Mouse (Mus musculus) hindbrain, embryonic 15.5 days (tissue): Measurements from ENCODE around the gene Gm9922. TPM values are rescaled to one million over a fixed set of nuclear protein-coding genes. Genes with fewer than 3 reads are reported as not detected.
A peak's percentile ranks its signal among the peaks of the same experiment; 100 is the strongest.

Source experiments
- ATAC-seq: fragments of 200-750 bp; cut with Nextera tagmentation; 2 replicates; pipeline ENCODE4 v1.8.0; 2017; ENCODE audit warnings: low read depth, moderate number of reproducible peaks, moderate TSS enrichment; ENCODE audit not compliant: low FRiP score
- H3K27ac ChIP-seq: fragments of 300-500 bp; sonication (generic); replicated peaks from 2 replicates; pipeline ENCODE4 v1.5.1; 2015; ENCODE audit warnings: mild to moderate bottlenecking, inconsistent platforms
- H3K27me3 ChIP-seq: fragments of 300-500 bp; sonication (generic); 2 replicates; pipeline ENCODE4 v1.6.1; 2015; ENCODE audit warnings: control low read depth, inconsistent platforms
- H3K36me3 ChIP-seq: fragments of 300-500 bp; sonication (generic); 2 replicates; pipeline ENCODE4 v1.6.1; 2015; ENCODE audit warnings: control low read depth, inconsistent platforms
- H3K4me1 ChIP-seq: fragments of 300-500 bp; sonication (generic); replicated peaks from 2 replicates; pipeline ENCODE4 v1.6.1; 2015; ENCODE audit warnings: control low read depth, inconsistent platforms
- H3K4me2 ChIP-seq: fragments of 300-500 bp; sonication (generic); 2 replicates; pipeline ENCODE4 v1.6.1; 2015; ENCODE audit warnings: moderate library complexity, mild to moderate bottlenecking, inconsistent platforms
- H3K4me3 ChIP-seq: fragments of 300-500 bp; sonication (generic); 2 replicates; pipeline ENCODE4 v1.5.1; 2015; ENCODE audit warnings: mild to moderate bottlenecking, inconsistent platforms
- H3K9ac ChIP-seq: fragments of 300-500 bp; sonication (generic); 2 replicates; pipeline ENCODE4 v1.6.1; 2015; ENCODE audit warnings: inconsistent platforms
- H3K9me3 ChIP-seq: fragments of 300-500 bp; sonication (generic); 2 replicates; pipeline ENCODE4 v1.6.1; 2016; ENCODE audit warnings: control low read depth, inconsistent platforms
- WGBS: fragments of 180-500 bp; shearing (Covaris S2); methylation state at CpG from one replicate; pipeline ENCODE4 v1.1.7; 2015; 5-methylcytosine and 5-hydroxymethylcytosine counted together
- polyA plus RNA-seq: library from polyadenylated mRNA; unstranded; fragments of >200 nt; fragmentation: Nextera tagmentation; extraction: Ambion mirVana; gene quantifications from 2 replicates; pipeline ENCODE4 v1.2.1, GENCODE M21; 2015

Gene Gm9922
- not detected in 2 replicates for polyA plus RNA-seq

GRCm38 (mm10) chr14:101729237-101729971 lies at the start of gene Gm9922, which contains the start of gene Lmo7:
Gm9922 (minus strand) TSS chr14:101729814.
Lmo7 (plus strand) TSS chr14:101729957.
- H3K4me1 ChIP-seq = peaks cover 24% of the 10 kb centered on the region
- peaks cover 35% of the 10 kb centered on the region for H3K27me3 ChIP-seq
- no peak within 1 kb of the TSS for H3K27ac ChIP-seq
- peak; percentile 81 for ATAC-seq
- peak within 1 kb of the TSS; percentile 53 for H3K4me3 ChIP-seq
- 1% methylated on average over 48 of the region's 51 CpGs for WGBS
- H3K4me2 ChIP-seq = peak within 1 kb of the TSS; percentile 100
- no peaks in the 10 kb centered on the region for H3K36me3 ChIP-seq
- no peaks in the 10 kb centered on the region for H3K9me3 ChIP-seq
- peak within 1 kb of the TSS; percentile 56 for H3K9ac ChIP-seq

- Histone ChIP-seq H3K27me3 (no peaks in the 10 kb centered on the region), H3K9me3 (no peaks in the 10 kb centered on the region), H3K36me3 (no peaks in the 10 kb centered on the region), H3K4me1 (no peaks in the 10 kb centered on the region), H3K4me2 (no peak overlapping the region), H3K9ac (no peak overlapping the region), H3K4me3 (no peak overlapping the region), H3K27ac (no peak overlapping the region)
- 96% methylated on average over 3 of the region's 3 CpGs for WGBS
- ATAC-seq = no peak
Observed at GRCm38 (mm10) chr14:101778426-101778825, 48.8 kb upstream of the Gm9922 start.

- H3K4me1 ChIP-seq = no peaks in the 10 kb centered on the region
- no peaks in the 10 kb centered on the region for H3K9me3 ChIP-seq
- H3K9ac ChIP-seq = no peak overlapping the region
- no peak overlapping the region for H3K4me2 ChIP-seq
- no peak overlapping the region for H3K4me3 ChIP-seq
- no peak for ATAC-seq
- 32% methylated on average over 3 of the region's 3 CpGs for WGBS
- H3K36me3 ChIP-seq = no peaks in the 10 kb centered on the region
- no peaks in the 10 kb centered on the region for H3K27me3 ChIP-seq
- no peak overlapping the region for H3K27ac ChIP-seq
Observed at GRCm38 (mm10) chr14:101777129-101777493, 47.5 kb upstream of the Gm9922 start.

- Histone ChIP-seq H3K36me3 (no peaks in the 10 kb centered on the region), H3K4me1 (no peaks in the 10 kb centered on the region), H3K9me3 (no peaks in the 10 kb centered on the region), H3K4me3 (no peak overlapping the region), H3K27ac (no peak overlapping the region), H3K27me3 (no peaks in the 10 kb centered on the region), H3K4me2 (no peak overlapping the region), H3K9ac (no peak overlapping the region)
- ATAC-seq = no peak
- 13% methylated on average over 4 of the region's 4 CpGs for WGBS
Observed at GRCm38 (mm10) chr14:101776296-101777128, 46.9 kb upstream of the Gm9922 start.

- Histone ChIP-seq H3K9ac (no peak overlapping the region), H3K4me3 (no peak overlapping the region), H3K4me1 (no peaks in the 10 kb centered on the region), H3K9me3 (no peaks in the 10 kb centered on the region), H3K27ac (no peak overlapping the region), H3K36me3 (no peaks in the 10 kb centered on the region), H3K4me2 (no peak overlapping the region), H3K27me3 (no peaks in the 10 kb centered on the region)
- 64% methylated on average over 4 of the region's 4 CpGs for WGBS
- no peak for ATAC-seq
Observed at GRCm38 (mm10) chr14:101774631-101775030, 45.0 kb upstream of the Gm9922 start.

GRCm38 (mm10) chr14:101771756-101772155 lies 42.1 kb upstream of the Gm9922 start:
- H3K9me3 ChIP-seq = no peaks in the 10 kb centered on the region
- H3K36me3 ChIP-seq = no peaks in the 10 kb centered on the region
- H3K4me2 ChIP-seq = no peak overlapping the region
- 98% methylated on average over 6 of the region's 6 CpGs for WGBS
- no peaks in the 10 kb centered on the region for H3K4me1 ChIP-seq
- H3K9ac ChIP-seq = no peak overlapping the region
- H3K27me3 ChIP-seq = no peaks in the 10 kb centered on the region
- no peak for ATAC-seq
- no peak overlapping the region for H3K4me3 ChIP-seq
- no peak overlapping the region for H3K27ac ChIP-seq

- no peak overlapping the region for H3K27ac ChIP-seq
Observed at GRCm38 (mm10) chr14:101771336-101771735, 41.7 kb upstream of the Gm9922 start.

GRCm38 (mm10) chr14:101763762-101764295 lies 34.2 kb upstream of the Gm9922 start:
- 31% methylated on average over 3 of the region's 3 CpGs for WGBS
- H3K36me3 ChIP-seq = no peaks in the 10 kb centered on the region
- H3K9ac ChIP-seq = no peak overlapping the region
- no peak overlapping the region for H3K4me3 ChIP-seq
- H3K9me3 ChIP-seq = no peaks in the 10 kb centered on the region
- no peak for ATAC-seq
- H3K27me3 ChIP-seq = no peaks in the 10 kb centered on the region
- no peak overlapping the region for H3K4me2 ChIP-seq
- no peaks in the 10 kb centered on the region for H3K4me1 ChIP-seq
- H3K27ac ChIP-seq = no peak overlapping the region

More at GRCm38 (mm10) chr14:101771336-101771735, 41.7 kb upstream of the Gm9922 start:
- Histone ChIP-seq H3K4me1 (no peaks in the 10 kb centered on the region), H3K4me3 (no peak overlapping the region), H3K9me3 (no peaks in the 10 kb centered on the region), H3K4me2 (no peak overlapping the region), H3K36me3 (no peaks in the 10 kb centered on the region), H3K27me3 (no peaks in the 10 kb centered on the region), H3K9ac (no peak overlapping the region)
- WGBS = 90% methylated on average over 5 of the region's 5 CpGs
- no peak for ATAC-seq

GRCm38 (mm10) chr14:101762267-101762666 lies 32.7 kb upstream of the Gm9922 start:
- 44% methylated on average over 1 of the region's 1 CpGs for WGBS
- Histone ChIP-seq H3K27me3 (no peaks in the 10 kb centered on the region), H3K9me3 (no peaks in the 10 kb centered on the region), H3K9ac (no peak overlapping the region), H3K4me2 (no peak overlapping the region), H3K4me1 (no peaks in the 10 kb centered on the region), H3K4me3 (no peak overlapping the region), H3K36me3 (no peaks in the 10 kb centered on the region), H3K27ac (no peak overlapping the region)
- no peak for ATAC-seq

- H3K4me3 ChIP-seq = no peak overlapping the region
- no peak for ATAC-seq
- no peaks in the 10 kb centered on the region for H3K27me3 ChIP-seq
Observed at GRCm38 (mm10) chr14:101755425-101755824, 25.8 kb upstream of the Gm9922 start.

GRCm38 (mm10) chr14:101750910-101751309 lies 21.3 kb upstream of the Gm9922 start:
- Histone ChIP-seq H3K27me3 (no peaks in the 10 kb centered on the region), H3K36me3 (no peaks in the 10 kb centered on the region), H3K4me1 (no peaks in the 10 kb centered on the region), H3K9me3 (no peaks in the 10 kb centered on the region), H3K27ac (no peak overlapping the region), H3K9ac (no peak overlapping the region), H3K4me2 (no peak overlapping the region), H3K4me3 (no peak overlapping the region)
- 91% methylated on average over 4 of the region's 4 CpGs for WGBS
- no peak for ATAC-seq

More at GRCm38 (mm10) chr14:101755425-101755824, 25.8 kb upstream of the Gm9922 start:
- 27% methylated on average over 4 of the region's 4 CpGs for WGBS
- Histone ChIP-seq H3K9me3 (no peaks in the 10 kb centered on the region), H3K27ac (no peak overlapping the region), H3K36me3 (no peaks in the 10 kb centered on the region), H3K4me2 (no peak overlapping the region), H3K4me1 (no peaks in the 10 kb centered on the region), H3K9ac (no peak overlapping the region)

GRCm38 (mm10) chr14:101748436-101748835 lies 18.8 kb upstream of the Gm9922 start:
- ATAC-seq = no peak
- Histone ChIP-seq H3K27me3 (no peaks in the 10 kb centered on the region), H3K27ac (no peak overlapping the region), H3K9me3 (no peaks in the 10 kb centered on the region), H3K36me3 (no peaks in the 10 kb centered on the region), H3K9ac (no peak overlapping the region), H3K4me1 (no peaks in the 10 kb centered on the region), H3K4me3 (no peak overlapping the region), H3K4me2 (no peak overlapping the region)
- WGBS = 90% methylated on average over 7 of the region's 7 CpGs
